22 mouse cellular contexts compared by ENCODE assay signal in the genomic region with DNA sequence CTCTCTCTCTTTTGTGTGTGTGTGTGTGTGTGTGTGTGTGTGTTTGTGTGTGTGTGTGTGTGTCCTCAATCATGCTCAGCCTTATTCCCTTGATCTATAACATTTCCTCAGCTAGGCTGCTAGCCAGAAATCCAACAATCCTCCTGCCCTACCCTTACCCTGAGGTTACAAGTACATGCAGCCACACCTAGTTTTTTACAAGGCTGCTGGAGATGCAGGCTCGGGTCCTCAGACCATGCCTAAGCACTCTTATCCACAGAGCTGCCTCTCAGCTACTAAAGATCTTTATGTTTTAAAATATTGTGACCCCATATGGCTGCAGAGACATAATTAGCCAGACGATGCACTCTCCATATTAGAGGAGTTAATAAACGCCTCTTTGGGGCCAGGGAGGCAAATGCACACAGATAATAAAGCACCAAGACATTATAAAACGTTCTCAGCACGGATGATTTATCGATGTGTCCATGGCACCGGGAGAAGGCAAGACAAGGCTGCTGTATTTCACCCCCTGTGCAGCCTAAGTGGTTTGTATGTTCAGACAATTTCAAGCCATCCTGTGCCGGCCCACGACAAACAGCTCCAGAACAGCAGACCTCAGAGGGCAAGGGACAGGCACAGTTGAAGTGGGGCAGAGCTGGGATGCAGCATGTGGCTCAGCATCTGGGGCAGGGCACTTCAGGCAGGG.
DNase-seq lines count a peak whose midpoint lies in the region; ATAC-seq and TF ChIP-seq lines count a peak whose summit lies in the region.
"Had no signal": no experiment of that assay in that cellular context is flagged by ENCODE, and none has a peak within 500 bp of the region (broad histone marks: within the 10 kb centered on the region; RNA-seq: fewer than 3 reads in every experiment).

No protein-coding gene starts in this region.

- no peak overlapping the region for H3K9ac ChIP-seq in hindbrain, postnatal 0 days (replicated peaks; ENCODE audit: low read length)
- H3K9ac ChIP-seq in stomach, embryonic 15.5 days = no peak overlapping the region
- H3K9ac ChIP-seq in stomach, postnatal 0 days (ENCODE audit: low read length) = no peak overlapping the region
- H3K9ac ChIP-seq in intestine, postnatal 0 days (ENCODE audit: low read depth, low read length) = no peak overlapping the region
- H3K9ac ChIP-seq: limb, embryonic 13.5 days; liver, embryonic 13.5 days; lung, embryonic 14.5 days had no signal

- no peaks in the 10 kb centered on the region for H3K36me3 ChIP-seq in hindbrain, embryonic 10.5 days
- H3K36me3 ChIP-seq in hindbrain, postnatal 0 days (ENCODE audit: insufficient read depth, low read length) = no peaks in the 10 kb centered on the region
- H3K36me3 ChIP-seq in stomach, embryonic 15.5 days = no peaks in the 10 kb centered on the region
- no peaks in the 10 kb centered on the region for H3K36me3 ChIP-seq in stomach, postnatal 0 days (ENCODE audit: control insufficient read depth, insufficient read depth, low read length)
- no peaks in the 10 kb centered on the region for H3K36me3 ChIP-seq in intestine, postnatal 0 days (ENCODE audit: control insufficient read depth, insufficient read depth)
- H3K36me3 ChIP-seq: G1E; limb, embryonic 13.5 days; liver, embryonic 13.5 days had no signal

- TF ChIP-seq EP300 in stomach, postnatal 0 days (optimal IDR thresholded peaks at IDR 0.05) = no peak

- no peak for ATAC-seq in hindbrain, postnatal 0 days
- ATAC-seq in stomach, embryonic 15.5 days (ENCODE audit: insufficient read depth, low FRiP score, low read depth) = 0 out of 2 replicates have a peak, but pooled peaks have one; percentile 50
- no peak for ATAC-seq in stomach, postnatal 0 days (ENCODE audit: low FRiP score, low TSS enrichment)
- peak; percentile 41; the same call in 1 of the 2 replicates for ATAC-seq in intestine, postnatal 0 days
- no peak for ATAC-seq in megakaryocyte, adult 5-6 weeks (ENCODE audit: poor library complexity, severe bottlenecking)

- peak overlapping the region; percentile 53; the same call in 1 of the 2 replicates for H3K27ac ChIP-seq in hindbrain, embryonic 10.5 days
- H3K27ac ChIP-seq in hindbrain, postnatal 0 days = no peak overlapping the region
- H3K27ac ChIP-seq in stomach, embryonic 15.5 days = no peak overlapping the region
- H3K27ac ChIP-seq in stomach, postnatal 0 days (replicated peaks) = no peak overlapping the region
- H3K27ac ChIP-seq in intestine, postnatal 0 days (ENCODE audit: low read depth, low read length) = no peak overlapping the region
- H3K27ac ChIP-seq: layer of hippocampus, adult 2 months; limb, embryonic 13.5 days; liver, embryonic 13.5 days had no signal

- H3K4me2 ChIP-seq in hindbrain, postnatal 0 days (ENCODE audit: low read depth, low read length) = no peak overlapping the region
- no peak overlapping the region for H3K4me2 ChIP-seq in stomach, embryonic 15.5 days
- H3K4me2 ChIP-seq in stomach, postnatal 0 days (replicated peaks; ENCODE audit: low read depth) = no peak overlapping the region
- H3K4me2 ChIP-seq in intestine, postnatal 0 days (replicated peaks; ENCODE audit: low read depth) = no peak overlapping the region
- H3K4me2 ChIP-seq: heart, embryonic 11.5 days; liver, embryonic 13.5 days; lung, embryonic 14.5 days had no signal

- TF ChIP-seq CTCF in hindbrain, postnatal 0 days (IDR thresholded peaks at IDR 0.05; ENCODE audit: low read depth) = no peak
- TF ChIP-seq CTCF in stomach, postnatal 0 days (IDR thresholded peaks at IDR 0.05; ENCODE audit: low read depth) = no peak
- TF ChIP-seq CTCF in intestine, postnatal 0 days (IDR thresholded peaks at IDR 0.05; ENCODE audit: low read depth) = no peak

- DNase-seq in hindbrain, embryonic 10.5 days (ENCODE audit: low spot score) = no peak
- DNase-seq in hindbrain, postnatal 0 days (ENCODE audit: low spot score) = no peak
- DNase-seq in stomach, postnatal 0 days (ENCODE audit: low spot score) = no peak
- no peak for DNase-seq in kidney, adult 11 months
- no peak for DNase-seq in testis, postnatal 14 days (ENCODE audit: low spot score)
- DNase-seq: adrenal gland, postnatal 36 days; cerebellum, adult 11-12 months; cerebellum, postnatal 25 days; heart, postnatal 14 days; kidney, adult 2 months; kidney, postnatal 10 days; layer of hippocampus, postnatal 36 days; liver, embryonic 13.5 days; thymus, adult 2 months had no signal

- H3K9me3 ChIP-seq in hindbrain, embryonic 10.5 days = no peaks in the 10 kb centered on the region
- no peaks in the 10 kb centered on the region for H3K9me3 ChIP-seq in hindbrain, postnatal 0 days (ENCODE audit: low read length)
- H3K9me3 ChIP-seq in stomach, embryonic 15.5 days = no peaks in the 10 kb centered on the region
- no peaks in the 10 kb centered on the region for H3K9me3 ChIP-seq in stomach, postnatal 0 days (ENCODE audit: control insufficient read depth, low read length)
- no peaks in the 10 kb centered on the region for H3K9me3 ChIP-seq in intestine, postnatal 0 days (ENCODE audit: control insufficient read depth)
- H3K9me3 ChIP-seq: G1E; limb, embryonic 13.5 days; liver, embryonic 13.5 days had no signal

- WGBS in hindbrain, embryonic 10.5 days = 78% methylated on average over 9 of the region's 9 CpGs
- WGBS in hindbrain, postnatal 0 days = 45% methylated on average over 9 of the region's 9 CpGs
- WGBS in stomach, embryonic 15.5 days = 42% methylated on average over 9 of the region's 9 CpGs
- 39% methylated on average over 9 of the region's 9 CpGs for WGBS in stomach, postnatal 0 days
- 29% methylated on average over 9 of the region's 9 CpGs for WGBS in intestine, postnatal 0 days

- H3K4me3 ChIP-seq in hindbrain, embryonic 10.5 days = no peak overlapping the region
- H3K4me3 ChIP-seq in hindbrain, postnatal 0 days (ENCODE audit: low read length) = no peak overlapping the region
- H3K4me3 ChIP-seq in stomach, embryonic 15.5 days (replicated peaks) = no peak overlapping the region
- H3K4me3 ChIP-seq in stomach, postnatal 0 days (ENCODE audit: low read depth, low read length) = no peak overlapping the region
- no peak overlapping the region for H3K4me3 ChIP-seq in intestine, postnatal 0 days (ENCODE audit: low read depth, low read length)
- H3K4me3 ChIP-seq: layer of hippocampus, adult 2 months; limb, embryonic 13.5 days; liver, embryonic 13.5 days had no signal

- peaks cover 64% of the 10 kb centered on the region for H3K4me1 ChIP-seq in hindbrain, embryonic 10.5 days (replicated peaks)
- H3K4me1 ChIP-seq in hindbrain, postnatal 0 days (ENCODE audit: insufficient read depth, low read length) = peaks cover 31% of the 10 kb centered on the region
- H3K4me1 ChIP-seq in stomach, embryonic 15.5 days = peaks cover 16% of the 10 kb centered on the region
- H3K4me1 ChIP-seq in stomach, postnatal 0 days (replicated peaks; ENCODE audit: control insufficient read depth, insufficient read depth) = 0 out of 2 replicates have a peak, but pooled peaks cover 5% of the 10 kb centered on the region
- 0 out of 2 replicates have a peak, but pooled peaks cover 4% of the 10 kb centered on the region for H3K4me1 ChIP-seq in intestine, postnatal 0 days (replicated peaks; ENCODE audit: control insufficient read depth, insufficient read depth, low read length)
- H3K4me1 ChIP-seq: liver, embryonic 13.5 days had no signal

- H3K27me3 ChIP-seq in hindbrain, embryonic 10.5 days (ENCODE audit: insufficient read depth, poor library complexity, severe bottlenecking) = no peaks in the 10 kb centered on the region
- H3K27me3 ChIP-seq in hindbrain, postnatal 0 days (ENCODE audit: insufficient read depth, low read length) = no peaks in the 10 kb centered on the region
- no peaks in the 10 kb centered on the region for H3K27me3 ChIP-seq in stomach, embryonic 15.5 days (replicated peaks)
- H3K27me3 ChIP-seq in stomach, postnatal 0 days (ENCODE audit: control insufficient read depth, insufficient read depth, low read length) = no peaks in the 10 kb centered on the region
- H3K27me3 ChIP-seq in intestine, postnatal 0 days (replicated peaks; ENCODE audit: control insufficient read depth, insufficient read depth, low read length) = no peaks in the 10 kb centered on the region
- H3K27me3 ChIP-seq: limb, embryonic 13.5 days; liver, embryonic 13.5 days had no signal

Comparison
In these comparisons a context has a peak if more than half of its experiments do, and no peak if none do; other contexts are left out.
1. ATAC-seq: peak in stomach, embryonic 15.5 days (single experiment) and intestine, postnatal 0 days (single experiment); none in hindbrain, postnatal 0 days (single experiment), stomach, postnatal 0 days (single experiment) and megakaryocyte, adult 5-6 weeks (single experiment).